Mouse (Mus musculus): ENCODE measurements around the gene Plekhm2. TPM values are rescaled to one million over a fixed set of nuclear protein-coding genes. Genes with fewer than 3 reads are reported as not detected.
A peak's percentile ranks its signal among the peaks of the same experiment; 100 is the strongest.

Plekhm2 gene
- polyA plus RNA-seq, 1 experiment from 2014 or later, result 1.7 TPM

GRCm38 (mm10) chr4:141614946-141615345 is 49.8 kb downstream of the Plekhm2 start:
- Histone ChIP-seq H3K4me2 (ENCODE audit: low read depth, low read length) (no peak overlapping the region), H3K4me3 (ENCODE audit: low read depth, low read length) (no peak overlapping the region), H3K27ac (ENCODE audit: low read depth) (no peak overlapping the region), H3K36me3 (replicated peaks; ENCODE audit: insufficient read depth, low read length) (no peaks in the 10 kb centered on the region; the same call in 1 of the 2 replicates), H3K9ac (replicated peaks) (no peak overlapping the region), H3K27me3 (ENCODE audit: insufficient read depth, low read length) (no peaks in the 10 kb centered on the region), H3K4me1 (ENCODE audit: insufficient read depth) (peaks cover 14% of the 10 kb centered on the region), H3K9me3 (ENCODE audit: low read length) (no peaks in the 10 kb centered on the region)
- DNase-seq (no peak), ATAC-seq (no peak)
- 80% methylated on average over 14 of the region's 14 CpGs for WGBS (ENCODE audit: insufficient replicate concordance)
- TF ChIP-seq EP300 (IDR thresholded peaks at IDR 0.05; ENCODE audit: low read depth) (no peak), CTCF (IDR thresholded peaks at IDR 0.05; ENCODE audit: low read depth) (no peak)

GRCm38 (mm10) chr4:141609538-141609937 is 55.2 kb downstream of the Plekhm2 start:
- no peak for TF ChIP-seq EP300 (IDR thresholded peaks at IDR 0.05; ENCODE audit: low read depth)
- TF ChIP-seq CTCF (IDR thresholded peaks at IDR 0.05; ENCODE audit: low read depth), result no peak
- no peak overlapping the region for H3K9ac ChIP-seq (replicated peaks)
- H3K4me2 ChIP-seq (ENCODE audit: low read depth, low read length), result no peak overlapping the region
- H3K36me3 ChIP-seq (replicated peaks; ENCODE audit: insufficient read depth, low read length), result no peaks in the 10 kb centered on the region
- H3K27ac ChIP-seq (ENCODE audit: low read depth), result no peak overlapping the region
- H3K27me3 ChIP-seq (ENCODE audit: insufficient read depth, low read length), result no peaks in the 10 kb centered on the region
- H3K4me3 ChIP-seq (ENCODE audit: low read depth, low read length), result no peak overlapping the region
- H3K9me3 ChIP-seq (ENCODE audit: low read length), result no peaks in the 10 kb centered on the region
- DNase-seq (no peak), ATAC-seq (no peak)
- 64% methylated on average over 6 of the region's 6 CpGs for WGBS (ENCODE audit: insufficient replicate concordance)
- peaks cover 2% of the 10 kb centered on the region for H3K4me1 ChIP-seq (ENCODE audit: insufficient read depth)

GRCm38 (mm10) chr4:141605861-141606260 is 58.8 kb downstream of the Plekhm2 start, which contains the start of gene Fblim1:
Gene Fblim1 (minus strand): TSS chr4:141606096.
- ATAC-seq (peak; percentile 54), DNase-seq (no peak)
- Histone ChIP-seq H3K9ac (replicated peaks) (0 out of 2 replicates have a peak within 1 kb of the TSS, but pooled peaks have one; percentile 21), H3K36me3 (replicated peaks; ENCODE audit: insufficient read depth, low read length) (no peaks in the 10 kb centered on the region), H3K4me2 (ENCODE audit: low read depth, low read length) (no peak within 1 kb of the TSS), H3K27me3 (ENCODE audit: insufficient read depth, low read length) (no peaks in the 10 kb centered on the region), H3K9me3 (ENCODE audit: low read length) (no peaks in the 10 kb centered on the region), H3K4me1 (ENCODE audit: insufficient read depth) (peaks cover 9% of the 10 kb centered on the region), H3K4me3 (ENCODE audit: low read depth, low read length) (no peak within 1 kb of the TSS), H3K27ac (ENCODE audit: low read depth) (no peak within 1 kb of the TSS)
- 70% methylated on average over 11 of the region's 11 CpGs for WGBS (ENCODE audit: insufficient replicate concordance)
- no peak for TF ChIP-seq CTCF (IDR thresholded peaks at IDR 0.05; ENCODE audit: low read depth)
- TF ChIP-seq EP300 (IDR thresholded peaks at IDR 0.05; ENCODE audit: low read depth), result no peak

- H3K4me3 ChIP-seq (ENCODE audit: low read depth, low read length), result no peak overlapping the region
Measured at GRCm38 (mm10) chr4:141605421-141605820, 59.3 kb downstream of the Plekhm2 start.

GRCm38 (mm10) chr4:141604493-141604892 is 60.2 kb downstream of the Plekhm2 start:
- peaks cover 9% of the 10 kb centered on the region for H3K27me3 ChIP-seq (ENCODE audit: insufficient read depth, low read length)
- TF ChIP-seq CTCF (IDR thresholded peaks at IDR 0.05; ENCODE audit: low read depth) (no peak), EP300 (IDR thresholded peaks at IDR 0.05; ENCODE audit: low read depth) (no peak)
- H3K9me3 ChIP-seq (ENCODE audit: low read length), result no peaks in the 10 kb centered on the region
- H3K9ac ChIP-seq (replicated peaks), result no peak overlapping the region
- WGBS (ENCODE audit: insufficient replicate concordance), result 67% methylated on average over 8 of the region's 8 CpGs
- ATAC-seq (peak; percentile 53), DNase-seq (no peak)
- peaks cover 10% of the 10 kb centered on the region for H3K4me1 ChIP-seq (ENCODE audit: insufficient read depth)
- no peaks in the 10 kb centered on the region for H3K36me3 ChIP-seq (replicated peaks; ENCODE audit: insufficient read depth, low read length)
- no peak overlapping the region for H3K4me3 ChIP-seq (ENCODE audit: low read depth, low read length)
- no peak overlapping the region for H3K4me2 ChIP-seq (ENCODE audit: low read depth, low read length)
- H3K27ac ChIP-seq (ENCODE audit: low read depth), result no peak overlapping the region

More at GRCm38 (mm10) chr4:141605421-141605820, 59.3 kb downstream of the Plekhm2 start:
- DNase-seq (no peak), ATAC-seq (no peak)
- Histone ChIP-seq H3K27me3 (ENCODE audit: insufficient read depth, low read length) (no peaks in the 10 kb centered on the region), H3K27ac (ENCODE audit: low read depth) (no peak overlapping the region), H3K9ac (replicated peaks) (0 out of 2 replicates have a peak overlapping the region, but pooled peaks have one; percentile 21), H3K4me1 (ENCODE audit: insufficient read depth) (peaks cover 9% of the 10 kb centered on the region), H3K36me3 (replicated peaks; ENCODE audit: insufficient read depth, low read length) (no peaks in the 10 kb centered on the region), H3K4me2 (ENCODE audit: low read depth, low read length) (no peak overlapping the region), H3K9me3 (ENCODE audit: low read length) (no peaks in the 10 kb centered on the region)
- TF ChIP-seq CTCF (IDR thresholded peaks at IDR 0.05; ENCODE audit: low read depth), result no peak
- no peak for TF ChIP-seq EP300 (IDR thresholded peaks at IDR 0.05; ENCODE audit: low read depth)
- 73% methylated on average over 5 of the region's 5 CpGs for WGBS (ENCODE audit: insufficient replicate concordance)

GRCm38 (mm10) chr4:141603921-141604320 is 60.8 kb downstream of the Plekhm2 start:
- Histone ChIP-seq H3K27me3 (ENCODE audit: insufficient read depth, low read length) (peaks cover 14% of the 10 kb centered on the region), H3K27ac (ENCODE audit: low read depth) (no peak overlapping the region), H3K36me3 (replicated peaks; ENCODE audit: insufficient read depth, low read length) (no peaks in the 10 kb centered on the region), H3K4me1 (ENCODE audit: insufficient read depth) (peaks cover 14% of the 10 kb centered on the region), H3K4me2 (ENCODE audit: low read depth, low read length) (no peak overlapping the region), H3K9ac (replicated peaks) (no peak overlapping the region), H3K9me3 (ENCODE audit: low read length) (no peaks in the 10 kb centered on the region), H3K4me3 (ENCODE audit: low read depth, low read length) (no peak overlapping the region)
- TF ChIP-seq CTCF (IDR thresholded peaks at IDR 0.05; ENCODE audit: low read depth) (no peak), EP300 (IDR thresholded peaks at IDR 0.05; ENCODE audit: low read depth) (no peak)
- no peak for DNase-seq
- ATAC-seq, result no peak
- 57% methylated on average over 4 of the region's 4 CpGs for WGBS (ENCODE audit: insufficient replicate concordance)
